Mouse (Mus musculus) forebrain, embryonic 16.5 days (tissue): ENCODE results near the gene Hhat. TPM values are rescaled to one million over a fixed set of nuclear protein-coding genes. Genes with fewer than 3 reads are reported as not detected.

Experiments used
- ATAC-seq: fragments of 200-750 bp; cut with Nextera tagmentation; 2 replicates; pipeline ENCODE4 v1.8.0; 2017; ENCODE audit warnings: mild to moderate bottlenecking, moderate library complexity
- H3K27ac ChIP-seq: fragments of 300-500 bp; sonication (generic); 2 replicates; pipeline ENCODE4 v1.5.1; 2014; ENCODE audit warnings: low read length, control low read depth
- H3K27me3 ChIP-seq: fragments of 300-500 bp; sonication (generic); replicated peaks from 2 replicates; pipeline ENCODE4 v1.6.1; 2014; ENCODE audit warnings: low read length; ENCODE audit not compliant: control insufficient read depth, insufficient read depth
- H3K36me3 ChIP-seq: fragments of 300-500 bp; sonication (generic); 2 replicates; pipeline ENCODE4 v1.6.1; 2014; ENCODE audit not compliant: control insufficient read depth, insufficient read depth
- H3K4me1 ChIP-seq: fragments of 300-500 bp; sonication (generic); replicated peaks from 2 replicates; pipeline ENCODE4 v1.6.1; 2014; ENCODE audit warnings: low read length; ENCODE audit not compliant: control insufficient read depth, insufficient read depth
- H3K4me2 ChIP-seq: fragments of 300-500 bp; sonication (generic); 2 replicates; pipeline ENCODE4 v1.6.1; 2014; ENCODE audit warnings: mild to moderate bottlenecking, low read length, control low read depth
- H3K4me3 ChIP-seq: fragments of 300-500 bp; sonication (generic); replicated peaks from 2 replicates; pipeline ENCODE4 v1.5.1; 2014; ENCODE audit warnings: mild to moderate bottlenecking, low read length, control low read depth
- H3K9ac ChIP-seq: fragments of 300-500 bp; sonication (generic); replicated peaks from 2 replicates; pipeline ENCODE4 v1.6.1; 2014; ENCODE audit warnings: low read depth, low read length, control low read depth
- H3K9me3 ChIP-seq: fragments of 300-500 bp; sonication (generic); 2 replicates; pipeline ENCODE4 v1.6.1; 2016; ENCODE audit warnings: low read length; ENCODE audit not compliant: control insufficient read depth
- WGBS: fragments of 180-500 bp; shearing (Covaris S2); extraction: QIAGEN DNeasy Blood & Tissue Kit; methylation state at CpG from one replicate; pipeline ENCODE4 v1.1.7; 2014; 5-methylcytosine and 5-hydroxymethylcytosine counted together
- polyA plus RNA-seq: library from polyadenylated mRNA; unstranded; fragments of >200 nt; fragmentation: Nextera tagmentation; extraction: Ambion mirVana; gene quantifications from 2 replicates; pipeline ENCODE4 v1.2.1, GENCODE M21; 2015

The Hhat gene
- polyA plus RNA-seq, 1 experiment from 2014 or later: 3.6 TPM

GRCm38 (mm10) chr1:192503651-192504050, 267.4 kb downstream of the Hhat start:
- Histone ChIP-seq H3K9ac (no peak overlapping the region), H3K4me1 (no peaks in the 10 kb centered on the region), H3K4me3 (no peak overlapping the region), H3K4me2 (no peak overlapping the region), H3K27ac (no peak overlapping the region), H3K36me3 (no peaks in the 10 kb centered on the region), H3K9me3 (no peaks in the 10 kb centered on the region), H3K27me3 (no peaks in the 10 kb centered on the region)
- ATAC-seq: no peak
- 79% methylated on average over 4 of the region's 4 CpGs for WGBS

- Histone ChIP-seq H3K27me3 (no peaks in the 10 kb centered on the region), H3K27ac (no peak overlapping the region), H3K4me1 (no peaks in the 10 kb centered on the region), H3K4me2 (no peak overlapping the region), H3K36me3 (no peaks in the 10 kb centered on the region), H3K9me3 (no peaks in the 10 kb centered on the region), H3K9ac (no peak overlapping the region), H3K4me3 (no peak overlapping the region)
- ATAC-seq: no peak
These were observed 268.2 kb downstream of the Hhat start for GRCm38 (mm10) chr1:192502835-192503234.

GRCm38 (mm10) chr1:192502016-192502415, 269.0 kb downstream of the Hhat start:
- Histone ChIP-seq H3K4me1 (no peaks in the 10 kb centered on the region), H3K36me3 (no peaks in the 10 kb centered on the region), H3K27ac (no peak overlapping the region), H3K9ac (no peak overlapping the region), H3K27me3 (no peaks in the 10 kb centered on the region), H3K4me3 (no peak overlapping the region), H3K9me3 (no peaks in the 10 kb centered on the region), H3K4me2 (no peak overlapping the region)
- WGBS: 63% methylated on average over 9 of the region's 9 CpGs
- ATAC-seq: no peak

- Histone ChIP-seq H3K36me3 (no peaks in the 10 kb centered on the region), H3K4me2 (no peak overlapping the region), H3K9ac (no peak overlapping the region), H3K27me3 (no peaks in the 10 kb centered on the region), H3K4me1 (no peaks in the 10 kb centered on the region), H3K9me3 (no peaks in the 10 kb centered on the region), H3K27ac (no peak overlapping the region), H3K4me3 (no peak overlapping the region)
- WGBS: 81% methylated on average over 2 of the region's 2 CpGs
- no peak for ATAC-seq
These were observed 273.5 kb downstream of the Hhat start for GRCm38 (mm10) chr1:192497505-192497904.

GRCm38 (mm10) chr1:192489908-192490825, 280.9 kb downstream of the Hhat start:
- Histone ChIP-seq H3K9me3 (no peaks in the 10 kb centered on the region), H3K4me1 (no peaks in the 10 kb centered on the region), H3K27ac (no peak overlapping the region), H3K9ac (no peak overlapping the region), H3K4me3 (no peak overlapping the region), H3K27me3 (no peaks in the 10 kb centered on the region), H3K4me2 (no peak overlapping the region), H3K36me3 (no peaks in the 10 kb centered on the region)
- no peak for ATAC-seq
- 79% methylated on average over 13 of the region's 13 CpGs for WGBS

GRCm38 (mm10) chr1:192487571-192487970, 283.5 kb downstream of the Hhat start:
- Histone ChIP-seq H3K27ac (no peak overlapping the region), H3K4me3 (no peak overlapping the region), H3K9me3 (no peaks in the 10 kb centered on the region), H3K36me3 (no peaks in the 10 kb centered on the region), H3K4me2 (no peak overlapping the region), H3K27me3 (no peaks in the 10 kb centered on the region), H3K9ac (no peak overlapping the region), H3K4me1 (no peaks in the 10 kb centered on the region)
- WGBS: 93% methylated on average over 11 of the region's 11 CpGs
- no peak for ATAC-seq

GRCm38 (mm10) chr1:192485030-192485429, 286.0 kb downstream of the Hhat start:
- WGBS: 80% methylated on average over 3 of the region's 3 CpGs
- no peak for ATAC-seq
- Histone ChIP-seq H3K27ac (no peak overlapping the region), H3K4me2 (no peak overlapping the region), H3K4me3 (no peak overlapping the region), H3K27me3 (no peaks in the 10 kb centered on the region), H3K4me1 (no peaks in the 10 kb centered on the region), H3K9me3 (no peaks in the 10 kb centered on the region), H3K36me3 (no peaks in the 10 kb centered on the region), H3K9ac (no peak overlapping the region)

- Histone ChIP-seq H3K36me3 (no peaks in the 10 kb centered on the region), H3K4me2 (no peak overlapping the region), H3K4me3 (no peak overlapping the region), H3K9me3 (no peaks in the 10 kb centered on the region), H3K9ac (no peak overlapping the region), H3K27ac (no peak overlapping the region), H3K4me1 (no peaks in the 10 kb centered on the region), H3K27me3 (no peaks in the 10 kb centered on the region)
- ATAC-seq: no peak
These were observed 289.6 kb downstream of the Hhat start for GRCm38 (mm10) chr1:192481446-192481845.

GRCm38 (mm10) chr1:192480072-192480784, 290.8 kb downstream of the Hhat start:
- Histone ChIP-seq H3K4me3 (no peak overlapping the region), H3K4me2 (no peak overlapping the region), H3K4me1 (no peaks in the 10 kb centered on the region), H3K9ac (no peak overlapping the region), H3K9me3 (no peaks in the 10 kb centered on the region), H3K36me3 (no peaks in the 10 kb centered on the region), H3K27ac (no peak overlapping the region), H3K27me3 (no peaks in the 10 kb centered on the region)
- WGBS: 85% methylated on average over 8 of the region's 8 CpGs
- no peak for ATAC-seq
